Mouse (Mus musculus) forebrain, embryonic 16.5 days (tissue): ENCODE data around the gene Spata5. TPM values are rescaled to one million over a fixed set of nuclear protein-coding genes. Genes with fewer than 3 reads are reported as not detected.

ENCODE experiments used
- ATAC-seq: fragments of 200-750 bp; cut with Nextera tagmentation; 2 replicates; pipeline ENCODE4 v1.8.0; 2017; ENCODE audit warnings: mild to moderate bottlenecking, moderate library complexity
- H3K27ac ChIP-seq: fragments of 300-500 bp; sonication (generic); 2 replicates; pipeline ENCODE4 v1.5.1; 2014; ENCODE audit warnings: low read length, control low read depth
- H3K27me3 ChIP-seq: fragments of 300-500 bp; sonication (generic); replicated peaks from 2 replicates; pipeline ENCODE4 v1.6.1; 2014; ENCODE audit warnings: low read length; ENCODE audit not compliant: control insufficient read depth, insufficient read depth
- H3K36me3 ChIP-seq: fragments of 300-500 bp; sonication (generic); 2 replicates; pipeline ENCODE4 v1.6.1; 2014; ENCODE audit not compliant: control insufficient read depth, insufficient read depth
- H3K4me1 ChIP-seq: fragments of 300-500 bp; sonication (generic); replicated peaks from 2 replicates; pipeline ENCODE4 v1.6.1; 2014; ENCODE audit warnings: low read length; ENCODE audit not compliant: control insufficient read depth, insufficient read depth
- H3K4me2 ChIP-seq: fragments of 300-500 bp; sonication (generic); 2 replicates; pipeline ENCODE4 v1.6.1; 2014; ENCODE audit warnings: mild to moderate bottlenecking, low read length, control low read depth
- H3K4me3 ChIP-seq: fragments of 300-500 bp; sonication (generic); replicated peaks from 2 replicates; pipeline ENCODE4 v1.5.1; 2014; ENCODE audit warnings: mild to moderate bottlenecking, low read length, control low read depth
- H3K9ac ChIP-seq: fragments of 300-500 bp; sonication (generic); replicated peaks from 2 replicates; pipeline ENCODE4 v1.6.1; 2014; ENCODE audit warnings: low read depth, low read length, control low read depth
- H3K9me3 ChIP-seq: fragments of 300-500 bp; sonication (generic); 2 replicates; pipeline ENCODE4 v1.6.1; 2016; ENCODE audit warnings: low read length; ENCODE audit not compliant: control insufficient read depth
- WGBS: fragments of 180-500 bp; shearing (Covaris S2); extraction: QIAGEN DNeasy Blood & Tissue Kit; methylation state at CpG from one replicate; pipeline ENCODE4 v1.1.7; 2014; 5-methylcytosine and 5-hydroxymethylcytosine counted together
- polyA plus RNA-seq: library from polyadenylated mRNA; unstranded; fragments of >200 nt; fragmentation: Nextera tagmentation; extraction: Ambion mirVana; gene quantifications from 2 replicates; pipeline ENCODE4 v1.2.1, GENCODE M21; 2015

The Spata5 gene
- 36.5 and 37.6 TPM in 2 replicates for polyA plus RNA-seq

DNA sequence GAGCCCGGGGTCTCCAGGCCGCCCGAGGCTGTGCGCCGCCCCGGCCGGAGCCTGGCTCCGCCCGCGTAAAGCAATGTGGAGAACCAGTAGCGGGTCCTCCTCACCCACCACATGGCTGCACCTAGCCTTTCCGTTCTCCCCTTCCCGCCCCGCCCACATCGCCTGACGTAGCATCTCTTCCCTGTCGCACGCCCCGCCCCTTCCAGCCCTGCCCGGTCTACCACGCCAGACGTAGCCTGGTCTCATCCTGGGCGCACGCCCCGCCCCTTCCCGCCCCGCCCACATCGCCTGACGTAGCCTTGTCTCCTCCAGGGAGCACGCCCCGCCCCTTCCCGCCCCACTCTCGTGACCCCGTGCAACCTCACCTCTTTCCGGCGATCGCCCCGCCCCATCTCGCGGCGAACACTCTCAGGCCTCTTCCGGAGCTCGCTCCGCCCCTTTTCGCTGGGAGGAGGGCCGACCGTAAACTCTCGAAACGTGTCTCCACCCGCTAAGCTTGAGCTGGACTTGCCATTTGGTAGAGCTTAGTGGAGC is at the start of gene Spata5:
TSS of gene Spata5 (plus strand) at position 439 of the 534 bp plus-strand sequence.
- H3K9ac ChIP-seq, result peak within 1 kb of the TSS; percentile 81
- H3K4me2 ChIP-seq, result peak within 1 kb of the TSS; percentile 87
- no peaks in the 10 kb centered on the region for H3K27me3 ChIP-seq
- H3K36me3 ChIP-seq, result no peaks in the 10 kb centered on the region
- 1% methylated on average over 49 of the region's 50 CpGs for WGBS
- ATAC-seq, result peak; percentile 94
- peaks cover 16% of the 10 kb centered on the region for H3K4me1 ChIP-seq
- peak within 1 kb of the TSS; percentile 73 for H3K4me3 ChIP-seq
- peak within 1 kb of the TSS; percentile 93 for H3K27ac ChIP-seq
- H3K9me3 ChIP-seq, result no peaks in the 10 kb centered on the region

DNA sequence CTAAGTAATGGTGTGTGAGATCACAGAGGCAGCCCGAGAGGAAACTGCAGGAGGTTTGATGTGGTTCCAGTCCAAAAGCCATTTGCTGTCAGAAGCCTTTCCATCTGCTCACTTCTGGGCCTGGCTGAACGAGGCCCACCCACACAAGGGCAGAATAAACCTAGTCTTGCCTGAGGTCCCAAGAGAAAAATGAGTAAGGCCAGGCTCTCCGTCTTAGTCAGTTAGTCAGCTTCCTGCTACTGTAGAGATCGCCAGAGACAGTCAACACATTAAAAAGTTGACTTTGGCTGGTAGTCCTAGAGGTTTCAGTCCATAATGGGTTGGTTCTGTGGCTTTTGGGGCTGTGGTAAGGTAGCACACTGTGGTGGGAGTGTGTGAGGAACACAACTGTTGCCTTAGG is 49.3 kb upstream of the Spata5 start:
- Histone ChIP-seq H3K36me3 (no peaks in the 10 kb centered on the region), H3K9ac (no peak overlapping the region), H3K4me3 (no peak overlapping the region), H3K4me2 (no peak overlapping the region), H3K9me3 (no peaks in the 10 kb centered on the region), H3K27me3 (no peaks in the 10 kb centered on the region), H3K4me1 (no peaks in the 10 kb centered on the region), H3K27ac (no peak overlapping the region)
- WGBS, result 76% methylated on average over 4 of the region's 4 CpGs
- ATAC-seq, result no peak

DNA sequence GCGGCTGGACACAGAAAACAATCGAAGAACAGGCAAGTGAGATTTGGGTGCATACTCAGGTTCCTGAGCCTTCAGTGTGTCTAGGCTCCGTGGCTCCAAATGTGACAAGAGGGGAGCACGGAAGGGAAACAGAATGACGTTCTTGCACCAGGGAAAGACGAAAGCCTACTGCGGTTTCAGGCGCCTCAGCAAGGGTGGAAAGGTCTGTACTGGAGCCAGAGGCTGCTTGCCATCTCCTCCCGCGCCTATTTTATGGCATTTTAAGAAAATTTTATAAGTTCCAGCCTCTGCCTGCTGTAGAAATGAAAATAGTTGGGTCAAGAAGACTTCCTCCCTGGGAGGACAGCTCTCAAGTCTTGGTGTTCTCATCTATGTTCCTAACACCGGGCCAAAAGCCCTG is 46.0 kb upstream of the Spata5 start:
- WGBS, result 94% methylated on average over 11 of the region's 11 CpGs
- ATAC-seq, result no peak
- no peaks in the 10 kb centered on the region for H3K36me3 ChIP-seq
- no peaks in the 10 kb centered on the region; the same call in 1 of the 2 replicates for H3K9me3 ChIP-seq
- H3K27ac ChIP-seq, result no peak overlapping the region
- H3K4me1 ChIP-seq, result no peaks in the 10 kb centered on the region
- no peak overlapping the region for H3K4me2 ChIP-seq
- H3K27me3 ChIP-seq, result no peaks in the 10 kb centered on the region
- no peak overlapping the region for H3K4me3 ChIP-seq
- H3K9ac ChIP-seq, result no peak overlapping the region

DNA sequence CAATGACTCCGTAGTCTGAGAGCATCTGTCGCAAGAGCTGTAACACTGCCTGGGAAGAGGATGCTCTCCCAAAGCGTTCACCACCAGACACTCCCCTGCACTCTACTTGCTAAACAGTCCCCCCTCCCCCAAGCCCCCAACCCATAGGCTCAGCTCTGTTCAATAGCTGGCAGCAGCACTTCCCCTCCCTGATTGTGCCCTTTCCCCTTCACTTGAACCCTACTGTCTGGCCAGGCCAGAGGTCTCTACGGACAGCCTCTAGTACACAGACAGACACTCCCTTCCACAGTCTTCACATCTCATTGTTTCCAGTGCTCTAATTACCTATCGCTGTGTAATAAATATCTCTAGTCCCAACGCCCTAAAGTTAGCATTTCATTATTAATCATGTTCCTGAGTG is 41.8 kb upstream of the Spata5 start:
- ATAC-seq, result no peak
- Histone ChIP-seq H3K27me3 (no peaks in the 10 kb centered on the region), H3K27ac (no peak overlapping the region), H3K36me3 (no peaks in the 10 kb centered on the region), H3K4me1 (no peaks in the 10 kb centered on the region; the same call in 1 of the 2 replicates), H3K9ac (no peak overlapping the region), H3K4me2 (no peak overlapping the region), H3K4me3 (no peak overlapping the region), H3K9me3 (no peaks in the 10 kb centered on the region; the same call in 1 of the 2 replicates)
- 81% methylated on average over 6 of the region's 6 CpGs for WGBS

DNA sequence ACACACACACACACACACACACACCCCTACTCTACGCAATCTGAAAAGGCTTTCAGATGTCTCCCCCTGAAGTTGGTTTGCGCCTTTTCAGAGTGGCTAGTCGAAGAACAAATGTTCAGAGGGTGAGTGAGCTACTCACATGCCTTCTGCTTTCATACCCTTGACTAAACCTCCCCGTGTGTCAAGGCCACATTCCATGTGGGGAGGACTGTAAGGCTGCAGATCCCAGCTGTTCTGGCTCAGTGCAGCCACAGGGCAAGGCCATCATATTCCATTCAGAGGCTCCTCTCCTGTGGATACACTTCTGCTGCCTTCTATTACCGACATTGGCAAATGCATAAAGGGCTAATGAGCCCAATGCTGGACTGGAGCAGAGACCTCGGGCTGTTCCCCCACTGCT is 41.3 kb upstream of the Spata5 start:
- WGBS, result 76% methylated on average over 6 of the region's 6 CpGs
- H3K27me3 ChIP-seq, result no peaks in the 10 kb centered on the region

DNA sequence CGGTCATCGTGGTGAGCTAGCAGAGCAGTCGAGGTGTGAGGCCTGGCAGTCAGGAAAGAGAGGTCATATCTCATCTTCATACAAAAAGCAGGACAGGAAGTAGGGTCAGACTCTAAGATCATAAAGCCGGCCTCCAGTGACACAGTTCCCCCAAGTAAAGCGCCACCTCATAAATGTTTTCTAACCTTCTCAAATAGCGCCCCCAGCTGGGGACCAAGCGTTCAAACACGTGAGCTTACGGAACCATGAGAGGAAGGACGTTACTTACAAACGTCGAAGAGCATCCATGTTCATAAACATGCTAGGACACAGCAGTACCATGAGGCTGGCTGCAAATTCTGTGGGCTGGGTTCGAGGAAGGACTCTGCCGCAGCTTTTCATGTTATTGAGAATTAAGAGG is 40.5 kb upstream of the Spata5 start:
- Histone ChIP-seq H3K27me3 (no peaks in the 10 kb centered on the region), H3K4me1 (no peaks in the 10 kb centered on the region; the same call in 1 of the 2 replicates), H3K4me3 (no peak overlapping the region), H3K4me2 (no peak overlapping the region), H3K36me3 (no peaks in the 10 kb centered on the region), H3K9ac (no peak overlapping the region), H3K9me3 (no peaks in the 10 kb centered on the region; the same call in 1 of the 2 replicates), H3K27ac (no peak overlapping the region)
- WGBS, result 86% methylated on average over 14 of the region's 14 CpGs
- no peak for ATAC-seq

More for the DNA sequence above, 41.3 kb upstream of the Spata5 start:
- Histone ChIP-seq H3K4me2 (no peak overlapping the region), H3K9me3 (no peaks in the 10 kb centered on the region; the same call in 1 of the 2 replicates), H3K9ac (no peak overlapping the region), H3K36me3 (no peaks in the 10 kb centered on the region), H3K4me1 (no peaks in the 10 kb centered on the region; the same call in 1 of the 2 replicates), H3K4me3 (no peak overlapping the region), H3K27ac (no peak overlapping the region)
- no peak for ATAC-seq

DNA sequence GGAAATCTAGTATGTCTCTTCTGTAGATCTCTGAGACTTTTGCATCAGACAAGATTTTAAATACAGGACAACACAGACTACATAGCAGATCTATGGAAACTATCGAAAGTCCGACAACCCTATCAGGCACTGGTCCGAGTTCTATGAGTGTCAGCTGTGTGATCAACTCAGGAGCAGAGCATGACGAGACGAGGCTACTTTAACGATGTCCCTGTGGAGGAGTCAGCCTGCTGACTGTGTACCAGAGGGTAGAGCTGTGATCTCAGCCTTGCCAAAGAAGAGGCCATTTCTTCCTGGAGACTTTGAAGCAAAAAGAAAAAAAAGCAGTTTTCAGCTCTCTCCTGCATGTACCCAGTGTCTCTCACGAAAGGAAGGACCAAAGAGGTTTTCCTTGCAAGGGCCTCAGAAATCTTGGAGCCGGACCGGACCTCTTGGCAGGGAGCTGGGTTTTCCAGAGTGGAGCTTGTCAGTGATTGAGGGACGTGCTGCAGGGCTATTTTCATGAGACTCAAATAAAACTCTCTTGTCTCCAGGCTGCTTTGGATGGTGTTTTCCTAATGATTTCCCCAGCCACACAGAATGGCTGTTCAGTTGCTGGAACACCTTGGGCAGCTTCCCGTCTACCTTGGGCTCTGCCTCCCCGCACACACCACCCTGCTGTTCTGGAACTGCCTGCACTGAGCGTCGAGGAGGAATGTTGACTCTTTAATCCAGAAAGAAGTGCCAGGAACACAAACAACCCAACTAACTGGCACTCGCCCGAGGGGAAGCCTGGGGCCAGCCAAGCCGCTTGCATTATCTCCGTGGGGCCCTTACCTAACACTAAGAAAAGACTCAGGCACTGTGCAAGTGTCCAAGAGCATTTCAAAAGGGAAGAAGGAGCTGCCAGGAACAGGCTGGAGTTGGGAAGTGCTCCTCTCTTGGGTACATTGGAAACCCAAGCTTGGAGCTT is 39.5 kb upstream of the Spata5 start:
- H3K4me3 ChIP-seq, result no peak overlapping the region
- no peak overlapping the region for H3K9ac ChIP-seq
- no peak overlapping the region for H3K27ac ChIP-seq
- no peaks in the 10 kb centered on the region; the same call in 1 of the 2 replicates for H3K4me1 ChIP-seq
- H3K9me3 ChIP-seq, result no peaks in the 10 kb centered on the region; the same call in 1 of the 2 replicates
- H3K4me2 ChIP-seq, result no peak overlapping the region
- WGBS, result 48% methylated on average over 18 of the region's 18 CpGs
- ATAC-seq, result 0 out of 2 replicates have a peak, but pooled peaks have one; percentile 20
- H3K27me3 ChIP-seq, result no peaks in the 10 kb centered on the region
- H3K36me3 ChIP-seq, result no peaks in the 10 kb centered on the region

DNA sequence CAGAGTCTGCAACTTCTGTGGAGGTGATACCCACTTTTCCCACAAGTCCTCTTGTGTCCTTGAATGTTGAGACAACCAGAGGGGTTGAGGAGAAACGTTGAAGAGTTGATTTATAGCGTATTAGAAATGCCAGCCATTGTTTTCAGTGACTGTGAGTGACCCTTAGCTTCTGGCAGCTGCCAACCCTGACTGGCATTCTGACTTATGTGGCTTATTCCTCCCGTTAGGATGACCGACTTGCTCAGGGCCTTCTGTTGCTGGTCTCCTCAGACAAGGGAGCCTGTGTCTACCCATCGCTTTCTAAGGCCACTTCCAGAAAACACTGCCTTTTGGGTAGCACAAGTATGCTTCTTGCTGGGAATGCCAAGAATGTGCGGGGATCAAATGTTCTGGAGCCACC is 38.2 kb upstream of the Spata5 start:
- WGBS, result 74% methylated on average over 6 of the region's 6 CpGs
- no peaks in the 10 kb centered on the region for H3K36me3 ChIP-seq

DNA sequence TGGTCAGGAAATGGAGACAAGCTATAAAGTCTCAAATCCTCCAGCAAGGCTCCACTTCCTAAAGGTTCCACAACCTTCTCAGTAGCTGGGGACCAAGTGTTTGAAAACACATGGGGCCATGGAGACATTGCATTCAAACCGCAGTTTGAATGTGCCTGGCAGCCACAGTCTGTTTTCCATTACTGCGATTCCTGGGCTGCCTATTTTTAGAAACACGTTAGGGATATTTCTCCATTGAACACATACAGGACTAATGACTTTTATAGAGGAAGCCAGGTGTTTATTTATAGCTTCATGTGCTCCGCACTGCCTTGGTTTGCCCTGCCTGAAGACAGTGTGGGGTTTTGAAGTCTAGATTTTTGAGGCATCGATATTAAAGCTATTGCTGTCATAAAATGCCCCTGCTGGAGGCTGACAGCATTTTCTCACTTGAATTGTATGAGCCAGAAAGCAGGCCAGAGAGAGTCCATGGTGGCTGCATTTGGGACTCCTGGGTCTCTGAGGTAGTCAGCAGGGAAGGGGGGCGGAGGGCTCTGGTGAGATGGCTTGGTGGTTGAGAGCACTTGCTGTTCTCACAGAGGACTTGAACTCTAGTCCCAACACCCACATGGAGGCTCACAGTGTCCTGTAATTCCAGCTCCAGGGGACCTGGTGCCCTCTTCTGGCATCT is 36.5 kb upstream of the Spata5 start:
- no peak overlapping the region for H3K4me2 ChIP-seq
- no peak overlapping the region for H3K4me3 ChIP-seq
- ATAC-seq, result no peak
- WGBS, result 80% methylated on average over 6 of the region's 6 CpGs
- no peak overlapping the region for H3K27ac ChIP-seq
- H3K9me3 ChIP-seq, result no peaks in the 10 kb centered on the region
- H3K4me1 ChIP-seq, result no peaks in the 10 kb centered on the region; the same call in 1 of the 2 replicates
- H3K27me3 ChIP-seq, result no peaks in the 10 kb centered on the region
- H3K9ac ChIP-seq, result no peak overlapping the region
- H3K36me3 ChIP-seq, result no peaks in the 10 kb centered on the region

More for the DNA sequence above, 38.2 kb upstream of the Spata5 start:
- Histone ChIP-seq H3K27me3 (no peaks in the 10 kb centered on the region), H3K4me3 (no peak overlapping the region), H3K4me1 (no peaks in the 10 kb centered on the region; the same call in 1 of the 2 replicates), H3K9ac (no peak overlapping the region), H3K9me3 (no peaks in the 10 kb centered on the region; the same call in 1 of the 2 replicates), H3K27ac (no peak overlapping the region), H3K4me2 (no peak overlapping the region)
- ATAC-seq, result no peak
